In the genomic region with DNA sequence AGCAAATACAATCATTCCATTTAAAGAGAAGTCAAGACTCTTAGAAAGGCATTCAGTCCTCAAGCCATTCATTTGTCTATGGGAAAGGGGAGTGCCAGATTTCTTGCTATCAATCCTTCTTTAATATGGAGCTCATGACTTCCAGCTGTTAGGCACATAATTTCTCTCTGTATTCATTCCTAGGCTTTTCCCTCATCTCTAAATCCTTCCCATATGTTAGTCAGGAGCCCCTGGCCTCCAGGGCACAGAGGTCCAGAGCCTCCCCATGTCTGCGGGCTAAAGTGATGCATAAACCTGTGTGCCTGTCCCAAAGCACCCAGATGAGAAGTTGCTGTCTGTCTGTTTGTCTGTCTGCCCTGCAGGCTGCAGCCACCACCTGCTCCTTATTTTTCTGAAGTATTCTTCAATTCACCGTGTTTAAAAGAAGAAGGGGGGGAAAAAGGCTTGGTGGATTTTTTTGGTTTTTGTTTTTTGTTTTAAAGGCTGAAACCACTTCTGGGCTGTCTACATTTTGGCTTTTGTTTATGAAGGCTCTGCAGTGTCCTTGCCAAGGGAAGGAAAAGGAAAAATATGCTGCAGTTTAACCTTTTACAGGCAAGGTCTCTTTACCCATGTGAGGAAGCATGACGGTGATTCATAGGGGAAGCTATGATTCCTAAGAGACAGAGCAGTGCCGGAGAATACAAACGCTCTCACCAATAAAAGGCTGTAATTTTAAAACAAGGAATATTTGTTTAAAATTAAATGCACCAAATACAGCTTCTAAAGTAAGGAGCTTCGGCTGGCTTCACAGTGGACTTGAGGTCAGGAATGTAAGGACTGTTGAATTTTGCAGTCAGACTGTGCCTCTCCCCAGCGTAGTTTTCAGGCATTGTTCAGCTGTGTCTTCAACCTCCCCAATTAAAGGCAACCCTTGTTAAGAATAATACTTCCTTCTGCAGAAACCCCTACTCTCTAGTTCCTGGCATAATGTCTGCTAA, we compare ENCODE assay signal across 12 mouse cellular contexts.
DNase-seq lines count a peak whose midpoint lies in the region; ATAC-seq and TF ChIP-seq lines count a peak whose summit lies in the region.
"Had no signal": no experiment of that assay in that cellular context is flagged by ENCODE, and none has a peak within 500 bp of the region (broad histone marks: within the 10 kb centered on the region; RNA-seq: fewer than 3 reads in every experiment).

No protein-coding gene starts in this region.

- no peak for ATAC-seq in midbrain, embryonic 13.5 days
- ATAC-seq in embryonic facial prominence, embryonic 13.5 days (ENCODE audit: insufficient number of reproducible peaks, insufficient read depth, low FRiP score, low TSS enrichment, low read depth): no peak
- no peak; the same call in 1 of the 2 replicates for ATAC-seq in limb, embryonic 15.5 days (ENCODE audit: insufficient number of reproducible peaks, low FRiP score, low TSS enrichment, low read depth)

- H3K9ac ChIP-seq in midbrain, embryonic 13.5 days (replicated peaks): no peak overlapping the region
- no peak overlapping the region; the same call in 1 of the 2 replicates for H3K9ac ChIP-seq in embryonic facial prominence, embryonic 13.5 days
- no peak overlapping the region for H3K9ac ChIP-seq in limb, embryonic 15.5 days

- TF ChIP-seq POLR2A in cerebellum, adult 2 months (IDR thresholded peaks at IDR 0.05; ENCODE audit: borderline replicate concordance, insufficient read depth, low read length): no peak

- intact Hi-C loops in left cerebral cortex, postnatal 10 days (cut with DNase I): no loop called here

- peaks cover 14% of the 10 kb centered on the region for H3K4me1 ChIP-seq in cerebellum, adult 2 months (ENCODE audit: control insufficient read depth, insufficient read depth, low read length)
- H3K4me1 ChIP-seq in midbrain, embryonic 10.5 days: peaks cover 38% of the 10 kb centered on the region
- peaks cover 23% of the 10 kb centered on the region for H3K4me1 ChIP-seq in midbrain, embryonic 13.5 days (replicated peaks)
- H3K4me1 ChIP-seq in embryonic facial prominence, embryonic 13.5 days: peaks cover 20% of the 10 kb centered on the region
- peaks cover 9% of the 10 kb centered on the region; the same call in 1 of the 2 replicates for H3K4me1 ChIP-seq in limb, embryonic 15.5 days

- 0 out of 2 replicates have a peak, but pooled peaks cover under 1% of the 10 kb centered on the region for H3K9me3 ChIP-seq in midbrain, embryonic 10.5 days (replicated peaks)
- 0 out of 2 replicates have a peak, but pooled peaks cover 4% of the 10 kb centered on the region for H3K9me3 ChIP-seq in midbrain, embryonic 13.5 days
- no peaks in the 10 kb centered on the region for H3K9me3 ChIP-seq in embryonic facial prominence, embryonic 13.5 days
- no peaks in the 10 kb centered on the region for H3K9me3 ChIP-seq in limb, embryonic 15.5 days

- no peak overlapping the region for H3K4me3 ChIP-seq in cerebellum, adult 2 months (replicated peaks; ENCODE audit: insufficient read depth, low read depth, low read length)
- no peak overlapping the region for H3K4me3 ChIP-seq in midbrain, embryonic 10.5 days
- H3K4me3 ChIP-seq in midbrain, embryonic 13.5 days (replicated peaks): no peak overlapping the region
- H3K4me3 ChIP-seq in embryonic facial prominence, embryonic 13.5 days: no peak overlapping the region
- H3K4me3 ChIP-seq in limb, embryonic 15.5 days: no peak overlapping the region

- 75% methylated on average over 7 of the region's 7 CpGs for WGBS in cerebellum, adult 2 months
- 74% methylated on average over 7 of the region's 7 CpGs for WGBS in midbrain, embryonic 10.5 days
- 47% methylated on average over 7 of the region's 7 CpGs for WGBS in midbrain, embryonic 13.5 days
- WGBS in embryonic facial prominence, embryonic 13.5 days: 15% methylated on average over 7 of the region's 7 CpGs
- WGBS in limb, embryonic 15.5 days: 16% methylated on average over 7 of the region's 7 CpGs

- no peaks in the 10 kb centered on the region for H3K36me3 ChIP-seq in midbrain, embryonic 10.5 days
- no peaks in the 10 kb centered on the region for H3K36me3 ChIP-seq in midbrain, embryonic 13.5 days
- no peaks in the 10 kb centered on the region for H3K36me3 ChIP-seq in embryonic facial prominence, embryonic 13.5 days
- no peaks in the 10 kb centered on the region for H3K36me3 ChIP-seq in limb, embryonic 15.5 days

- peak in 1 of 2 experiments; percentile 10 for DNase-seq in cerebellum, adult 2 months
- no peak for DNase-seq in cerebellum, adult 9-11 months
- DNase-seq in midbrain, embryonic 10.5 days (ENCODE audit: low spot score): no peak
- no peak for DNase-seq in heart, adult 8-10 months (ENCODE audit: low spot score)
- DNase-seq in left cerebral cortex, postnatal 10 days (ENCODE audit: extremely low spot score in 1 of 2, low spot score in 2 of 2): no peak
- DNase-seq: adrenal gland, postnatal 25 days; kidney, adult 18-20 months; lung, adult 18-20 months; thymus, postnatal 25 days had no signal

- H3K4me2 ChIP-seq in midbrain, embryonic 13.5 days (replicated peaks): no peak overlapping the region
- peak overlapping the region; percentile 37 for H3K4me2 ChIP-seq in embryonic facial prominence, embryonic 13.5 days
- no peak overlapping the region for H3K4me2 ChIP-seq in limb, embryonic 15.5 days

- no peak for TF ChIP-seq CTCF in cerebellum, adult 2 months (IDR thresholded peaks at IDR 0.05; ENCODE audit: borderline replicate concordance, insufficient read depth, low read depth, low read length)

- peak overlapping the region; percentile 51; the same call in 1 of the 2 replicates for H3K27ac ChIP-seq in cerebellum, adult 2 months (ENCODE audit: insufficient read depth, low read length)
- peak overlapping the region; percentile 19; the same call in 1 of the 2 replicates for H3K27ac ChIP-seq in midbrain, embryonic 10.5 days (replicated peaks)
- no peak overlapping the region for H3K27ac ChIP-seq in midbrain, embryonic 13.5 days
- H3K27ac ChIP-seq in embryonic facial prominence, embryonic 13.5 days: peak overlapping the region; percentile 80
- H3K27ac ChIP-seq in limb, embryonic 15.5 days: peak overlapping the region; percentile 67; the same call in 1 of the 2 replicates

- H3K27me3 ChIP-seq in cerebellum, adult 2 months (ENCODE audit: control insufficient read depth, insufficient read depth, low read length): no peaks in the 10 kb centered on the region
- no peaks in the 10 kb centered on the region for H3K27me3 ChIP-seq in midbrain, embryonic 10.5 days (ENCODE audit: low read depth, poor library complexity, severe bottlenecking)
- no peaks in the 10 kb centered on the region for H3K27me3 ChIP-seq in midbrain, embryonic 13.5 days
- no peaks in the 10 kb centered on the region; the same call in 1 of the 2 replicates for H3K27me3 ChIP-seq in embryonic facial prominence, embryonic 13.5 days
- no peaks in the 10 kb centered on the region for H3K27me3 ChIP-seq in limb, embryonic 15.5 days
